Mouse (Mus musculus): ENCODE measurements around the gene Man2b2.

Gene Man2b2

DNA sequence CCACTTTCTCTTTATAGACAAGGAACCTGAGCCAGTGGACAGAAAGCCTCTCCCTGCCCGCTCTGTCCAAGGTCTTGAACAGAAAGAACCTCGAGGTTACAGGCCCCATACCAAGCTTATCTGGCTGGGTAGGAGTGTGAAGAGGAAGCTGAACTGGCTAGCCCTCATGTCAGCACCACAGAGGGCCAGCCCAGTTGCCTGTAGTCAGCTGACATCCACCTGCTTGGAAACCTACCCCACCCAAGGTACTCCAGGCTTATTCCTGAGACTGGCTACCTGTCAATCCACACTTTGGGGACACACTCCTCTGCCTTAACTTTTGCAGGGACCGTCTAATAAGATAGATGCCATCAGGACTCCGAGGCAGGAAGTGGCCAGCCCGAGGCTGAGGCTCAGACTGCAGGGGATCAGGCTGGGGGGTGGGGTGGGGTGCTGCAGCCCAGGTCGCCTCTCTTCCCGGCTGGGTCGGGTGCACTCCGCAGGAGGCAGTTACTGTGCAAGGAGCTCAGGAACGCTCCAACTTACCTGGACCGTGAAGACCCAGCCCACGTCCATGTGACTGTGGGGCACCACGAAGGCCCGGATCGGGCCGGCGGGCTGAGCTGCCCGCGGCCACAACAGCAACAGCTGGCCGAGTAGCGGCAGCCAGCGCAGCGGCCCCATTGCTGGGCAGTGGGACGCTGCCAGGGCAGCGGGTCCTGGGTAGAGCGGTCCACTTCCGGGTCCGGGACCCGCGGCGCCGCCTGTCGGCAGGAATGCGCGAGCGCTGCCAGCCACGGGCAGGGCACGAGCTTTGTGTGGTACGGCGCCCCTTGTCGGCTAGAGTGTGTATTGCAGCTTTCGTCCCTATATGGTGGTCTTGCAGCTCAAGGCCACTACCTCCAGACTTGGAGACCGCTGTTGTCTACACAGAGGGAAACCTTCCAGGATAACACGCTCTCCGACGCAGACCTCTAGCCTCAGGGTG is at the start of gene Man2b2:
Gene Man2b2, minus strand, starts transcription at position 741 of the 967 bp plus-strand sequence.
- peak; percentile 90 for DNase-seq (ENCODE audit: low read depth, low spot score)

DNA sequence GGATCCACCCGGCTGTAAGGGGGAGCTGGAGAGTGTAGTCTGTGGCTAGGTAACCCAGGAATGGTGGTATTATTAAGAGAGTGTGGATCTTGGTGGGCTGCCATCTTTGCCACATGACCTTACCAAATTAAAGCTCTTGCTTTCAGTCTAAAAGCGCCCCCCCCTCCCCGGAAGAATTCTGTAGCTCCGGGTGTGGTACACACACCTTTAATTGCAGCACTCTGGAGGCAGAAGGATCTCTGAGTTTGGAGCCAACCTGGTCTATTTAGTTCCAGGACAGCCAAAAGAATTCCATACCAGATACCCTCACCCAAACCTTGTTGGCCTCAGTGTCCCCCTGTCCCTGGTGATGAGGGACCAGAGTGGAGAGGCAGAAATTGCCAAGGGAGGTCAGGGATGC is 48.3 kb upstream of the Man2b2 start:
- no peak for DNase-seq (ENCODE audit: low read depth, low spot score)

DNA sequence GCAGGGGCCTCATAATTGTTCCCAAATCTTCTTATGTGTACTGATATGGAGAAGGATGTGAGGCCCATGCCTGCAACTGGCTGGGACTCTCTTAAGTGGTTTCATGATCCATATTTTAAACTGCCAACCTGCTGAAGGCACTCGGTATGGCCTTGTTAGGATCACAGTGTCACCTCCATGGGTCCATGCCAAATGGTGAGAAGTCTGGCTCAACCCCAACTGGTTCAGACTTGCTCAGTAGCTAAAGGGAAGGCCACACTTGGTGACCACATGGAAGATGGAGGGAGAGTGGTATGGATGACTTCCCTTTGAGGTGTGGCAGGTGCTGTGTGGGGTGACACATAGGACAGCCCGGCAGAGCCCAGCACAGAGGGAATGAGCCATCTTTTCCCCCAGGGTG is 47.2 kb upstream of the Man2b2 start:
- DNase-seq (ENCODE audit: low read depth, low spot score) = no peak

DNA sequence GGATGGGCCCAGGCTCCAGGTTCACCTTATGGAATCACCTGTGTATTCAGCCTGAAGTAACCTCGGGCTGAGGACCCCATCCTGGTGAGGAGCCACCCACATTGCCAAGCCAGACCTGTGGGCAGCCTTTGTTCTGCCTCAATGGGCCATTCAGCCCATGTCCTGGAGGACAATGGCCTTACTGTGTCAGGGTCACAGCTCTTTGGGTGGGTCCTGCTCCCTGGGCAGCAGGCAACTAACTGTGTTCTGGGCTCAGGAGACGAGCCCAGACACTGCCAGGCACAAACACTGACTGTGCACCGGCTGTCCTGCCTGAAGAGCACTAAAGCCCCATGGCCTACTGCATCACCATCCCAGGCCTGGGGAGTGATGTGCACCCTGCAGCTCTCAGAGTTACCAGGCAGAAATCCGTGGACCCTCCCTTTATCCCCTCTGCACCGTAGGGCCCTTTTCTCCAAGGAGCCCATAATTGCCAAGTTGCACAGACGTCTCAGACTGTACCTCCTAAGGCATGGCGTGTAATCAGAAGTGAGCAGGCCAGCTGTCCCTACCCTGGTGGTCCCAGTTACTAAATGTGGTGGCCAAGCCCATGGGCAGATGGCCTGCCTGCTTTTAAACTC is 46.4 kb upstream of the Man2b2 start:
- no peak for DNase-seq (ENCODE audit: low read depth, low spot score)

DNA sequence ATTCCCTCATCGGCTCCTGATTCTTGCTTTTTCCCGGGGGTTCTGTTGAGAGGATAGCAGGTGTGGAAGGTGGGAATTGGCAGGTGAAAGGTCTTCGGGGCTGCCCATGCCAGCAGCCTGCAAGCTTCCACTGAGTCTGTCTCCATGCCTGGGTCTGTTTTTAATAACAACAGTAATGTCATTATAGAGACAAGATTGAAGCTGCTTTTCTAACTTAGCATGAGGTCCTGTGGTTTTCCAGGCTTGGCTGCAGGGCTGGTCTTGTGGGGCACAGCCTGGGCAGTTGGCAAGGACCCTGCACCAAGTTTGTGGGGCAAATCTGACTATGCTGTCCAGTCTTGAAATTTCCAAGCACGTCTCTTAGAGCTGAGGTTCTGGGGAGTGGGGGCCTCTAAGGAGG is 45.5 kb upstream of the Man2b2 start:
- no peak for DNase-seq (ENCODE audit: low read depth, low spot score)

- DNase-seq (ENCODE audit: low read depth, low spot score) = no peak
These were observed 40.5 kb upstream of the Man2b2 start for GRCm38 (mm10) chr5:36870916-36871315.

DNA sequence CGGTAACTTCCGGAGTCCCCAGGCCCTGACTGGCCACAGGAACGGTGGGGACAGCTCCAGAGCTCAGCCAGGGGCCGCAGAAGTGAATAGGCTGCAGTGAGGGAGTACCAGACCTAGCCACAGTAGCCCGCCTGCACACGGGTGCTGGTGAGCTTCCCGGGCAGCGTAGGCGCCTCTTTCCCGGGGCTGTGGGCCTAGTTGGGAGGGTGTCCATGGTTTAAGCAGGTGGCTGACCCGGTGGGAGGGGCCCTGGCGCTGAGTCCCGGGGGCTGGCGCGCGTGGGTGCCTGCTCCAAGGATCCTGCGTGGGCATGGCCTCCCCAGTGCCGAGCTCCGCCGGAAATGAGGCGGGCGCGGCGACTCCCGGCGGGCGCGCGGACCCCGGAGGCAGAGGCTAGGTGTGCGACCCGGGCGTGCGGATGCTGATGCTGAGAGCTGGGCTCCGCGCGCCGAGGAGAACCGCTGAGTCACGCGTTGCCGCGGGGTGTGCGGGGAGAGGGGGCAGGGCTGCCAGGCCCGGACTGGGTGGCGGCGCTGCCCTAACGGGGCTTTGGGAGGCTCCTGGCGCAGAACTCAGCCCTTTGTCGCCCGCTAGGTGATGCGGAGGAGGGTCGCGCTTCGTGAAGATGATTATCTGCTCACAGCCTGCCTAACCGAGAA is 39.3 kb upstream of the Man2b2 start:
- DNase-seq (ENCODE audit: low read depth, low spot score) = no peak

DNA sequence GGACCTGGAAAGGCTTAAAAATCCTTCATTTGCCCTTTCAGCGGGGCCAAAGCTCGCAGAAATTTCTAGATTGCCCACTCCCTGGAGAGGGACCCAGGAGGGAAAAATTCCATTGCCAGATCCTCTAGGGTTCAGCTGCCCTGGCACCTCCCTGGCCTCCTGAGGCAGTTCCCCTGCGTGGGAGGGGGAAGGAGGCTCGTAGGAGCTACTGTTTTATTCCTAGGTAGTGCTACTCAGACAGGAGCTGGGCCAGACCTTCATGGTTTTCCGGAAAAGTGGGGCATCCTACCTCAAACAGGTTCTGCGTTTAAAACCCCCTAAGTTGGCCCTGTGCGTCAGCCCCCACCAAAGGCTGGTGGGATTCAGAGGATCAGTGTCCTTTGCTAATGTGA is 38.7 kb upstream of the Man2b2 start:
- no peak for DNase-seq (ENCODE audit: low read depth, low spot score)

GRCm38 (mm10) chr5:36868266-36869090 is 38.0 kb upstream of the Man2b2 start, which contains the start of gene Ppp2r2c:
Gene Ppp2r2c (plus strand): TSS chr5:36868513.
- no peak for DNase-seq (ENCODE audit: low read depth, low spot score)

GRCm38 (mm10) chr5:36867561-36867960 is 37.1 kb upstream of the Man2b2 start:
- DNase-seq (ENCODE audit: low read depth, low spot score) = no peak

DNA sequence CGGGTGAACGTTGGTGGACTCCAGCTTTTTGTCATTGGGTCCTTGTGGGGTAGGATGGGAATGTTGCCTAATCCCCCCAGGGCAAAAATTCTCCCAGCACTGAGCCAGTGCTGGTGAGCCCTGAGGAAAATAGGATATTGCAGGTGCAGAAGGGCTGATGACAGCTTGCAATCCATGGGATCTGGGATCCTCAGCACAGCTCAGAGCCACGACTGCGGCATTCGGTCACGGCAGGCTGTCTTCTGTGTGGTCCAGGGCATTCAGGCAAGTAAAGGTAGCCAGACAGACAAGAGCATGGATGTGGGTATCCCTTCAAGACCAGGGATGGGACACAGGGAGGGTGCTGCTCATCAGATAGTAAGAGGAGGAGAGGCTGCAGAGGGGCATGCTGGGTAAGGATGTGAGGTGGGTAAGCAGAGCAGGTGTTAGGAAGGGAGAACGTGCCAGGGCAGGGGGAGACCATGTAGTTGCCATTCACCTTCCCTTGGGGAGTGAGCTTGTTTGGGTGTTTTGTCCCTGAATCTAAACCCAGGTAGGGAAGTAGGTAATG is 36.3 kb upstream of the Man2b2 start:
- no peak for DNase-seq (ENCODE audit: low read depth, low spot score)

- no peak for DNase-seq (ENCODE audit: low read depth, low spot score)
These were observed 30.6 kb upstream of the Man2b2 start for GRCm38 (mm10) chr5:36861084-36861483.

DNA sequence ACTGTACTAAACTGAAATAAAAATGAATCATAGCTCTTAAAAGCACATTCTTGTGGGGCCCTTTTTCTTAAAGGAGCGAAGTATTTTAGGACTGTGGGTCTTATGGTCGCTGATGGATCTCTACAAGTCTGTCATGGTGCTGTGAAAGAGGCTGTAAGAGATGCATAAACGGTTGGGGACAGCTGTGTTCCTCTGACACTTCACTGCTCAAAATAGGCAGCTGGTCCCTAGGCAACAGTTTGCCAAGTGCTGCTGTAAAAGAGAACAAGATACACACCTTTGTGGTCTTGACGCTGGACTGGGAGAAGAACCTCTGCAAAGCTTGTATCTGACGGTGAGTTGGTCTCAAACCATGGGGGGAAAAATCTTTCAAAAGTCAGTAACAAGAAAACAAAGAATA is 27.1 kb upstream of the Man2b2 start:
- no peak for DNase-seq (ENCODE audit: low read depth, low spot score)

- no peak for DNase-seq (ENCODE audit: low read depth, low spot score)
These were observed 26.1 kb upstream of the Man2b2 start for GRCm38 (mm10) chr5:36856529-36856928.

DNA sequence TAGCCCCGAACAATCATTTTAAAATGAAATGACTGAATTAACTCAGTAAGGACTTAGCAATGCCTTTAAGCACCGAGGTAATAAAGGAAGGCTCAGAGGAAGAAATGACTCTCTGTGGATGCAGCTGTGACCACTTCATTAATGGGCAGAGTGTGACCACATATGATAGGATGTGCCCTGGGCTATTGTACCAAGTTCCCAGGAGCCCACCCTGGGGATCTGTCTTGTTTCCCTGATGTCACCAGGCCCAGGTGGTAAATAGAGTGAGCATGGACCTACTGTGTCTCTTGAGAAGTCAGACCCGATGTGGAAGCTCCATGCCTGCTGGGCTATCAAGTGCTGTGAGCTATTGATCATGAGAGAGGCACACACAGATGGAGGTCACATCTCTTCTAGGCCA is 24.7 kb upstream of the Man2b2 start:
- DNase-seq (ENCODE audit: low read depth, low spot score) = no peak

DNA sequence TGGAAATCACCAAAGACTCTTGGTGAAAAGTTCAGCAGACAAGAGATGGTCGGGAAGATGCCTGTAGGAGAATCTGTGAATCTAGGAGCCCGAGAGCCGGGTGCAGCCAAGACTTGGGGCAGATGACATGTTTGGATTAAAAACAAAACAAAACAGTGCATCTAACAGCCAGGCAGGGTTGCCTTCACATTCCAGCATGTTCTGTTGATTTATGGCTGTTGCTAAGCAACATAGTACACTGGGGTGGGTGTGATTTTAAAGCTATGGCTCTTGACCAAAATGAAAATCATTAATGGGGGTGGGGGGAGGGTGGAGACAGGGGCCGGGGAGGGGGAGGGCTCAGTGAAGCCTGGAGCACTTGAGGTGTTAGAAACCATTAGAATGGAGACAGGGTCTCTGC is 21.1 kb upstream of the Man2b2 start:
- DNase-seq (ENCODE audit: low read depth, low spot score) = no peak

DNA sequence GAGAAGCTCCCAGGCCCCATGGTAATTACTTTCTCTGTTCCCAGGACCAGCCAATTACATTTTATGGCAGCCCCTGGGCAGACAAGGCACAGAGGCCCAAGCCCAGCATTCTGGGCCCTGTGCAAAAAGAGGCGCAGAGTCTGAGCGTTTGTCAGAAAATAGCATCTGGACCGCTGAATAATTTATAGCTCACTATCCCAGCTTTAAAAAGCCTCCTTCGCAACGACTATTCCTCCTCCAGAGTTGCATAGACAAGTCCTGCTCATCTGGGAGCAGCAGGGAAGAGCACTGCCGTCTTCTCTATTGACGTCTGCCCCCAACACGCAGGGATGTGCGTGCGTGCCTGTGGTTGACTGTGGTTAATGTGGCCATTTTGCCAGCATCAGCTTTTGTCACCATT is 14.0 kb upstream of the Man2b2 start:
- DNase-seq (ENCODE audit: low read depth, low spot score) = no peak

- no peak for DNase-seq (ENCODE audit: low read depth, low spot score)
These were observed 11.2 kb upstream of the Man2b2 start for GRCm38 (mm10) chr5:36841701-36842100.

DNA sequence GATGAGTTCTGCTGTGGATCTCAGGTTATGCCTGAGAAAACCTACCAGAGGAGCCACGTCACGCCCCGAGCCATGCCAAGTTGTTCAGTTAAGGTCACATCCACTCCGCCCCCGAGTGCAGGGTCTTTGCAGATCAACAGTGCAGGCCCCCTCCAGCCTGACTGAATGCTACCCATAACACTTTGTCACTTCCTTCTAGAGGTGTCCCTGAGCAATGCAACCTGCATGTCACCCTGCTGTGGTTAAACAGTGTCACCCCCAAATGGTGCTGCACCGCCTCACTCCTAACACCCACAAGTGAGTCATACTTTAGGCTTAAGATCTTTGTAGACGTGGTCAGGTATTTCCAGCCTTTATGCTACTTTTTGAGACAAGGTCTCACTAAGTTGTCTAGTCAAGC is 9.6 kb upstream of the Man2b2 start:
- peak; percentile 33 for DNase-seq (ENCODE audit: low read depth, low spot score)

- peak; percentile 10 for DNase-seq (ENCODE audit: low read depth, low spot score)
These were observed 9.1 kb upstream of the Man2b2 start for GRCm38 (mm10) chr5:36839602-36840001.

GRCm38 (mm10) chr5:36839032-36839431 is 8.6 kb upstream of the Man2b2 start:
- no peak for DNase-seq (ENCODE audit: low read depth, low spot score)
